Mouse (Mus musculus): Measurements from ENCODE around the gene Slc4a7. TPM values are rescaled to one million over a fixed set of nuclear protein-coding genes. Genes with fewer than 3 reads are reported as not detected.
"Not testable (repeated sequence)": the region's sequence is repeated elsewhere in the genome, so short reads cannot be mapped to it uniquely, and the experiment has no call there.

The Slc4a7 gene
- polyA plus RNA-seq, 1 experiment from 2014 or later = 6.3 TPM

DNA sequence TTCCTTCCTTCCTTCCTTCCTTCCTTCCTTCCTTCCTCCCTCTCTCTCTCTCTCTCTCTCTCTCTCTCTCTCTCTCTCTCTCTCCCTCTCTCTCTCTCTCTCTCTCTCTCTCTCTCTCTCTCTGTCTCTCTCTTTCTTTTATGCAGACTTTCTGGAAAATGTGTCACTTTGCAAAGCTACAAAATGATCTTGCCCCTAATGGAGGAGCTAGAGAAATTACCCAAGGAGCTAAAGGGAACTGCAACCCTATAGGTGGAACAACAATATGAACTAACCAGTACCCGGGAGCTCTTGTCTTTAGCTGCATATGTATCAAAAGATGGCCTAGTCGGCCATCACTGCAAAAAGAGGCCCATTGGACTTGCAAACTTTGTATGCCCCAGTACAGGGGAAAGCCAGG, 101.0 kb downstream of the Slc4a7 start, which contains the start of gene Nek10:
TSS of gene Nek10 (plus strand) at position 301 of the 400 bp plus-strand sequence.
- not testable (repeated sequence) for H3K4me2 ChIP-seq; H3K9ac ChIP-seq; H3K36me3 ChIP-seq; H3K27ac ChIP-seq; H3K9me3 ChIP-seq (replicated peaks); H3K27me3 ChIP-seq (replicated peaks); ATAC-seq; H3K4me1 ChIP-seq; H3K4me3 ChIP-seq
- 57% methylated on average over 2 of the region's 2 CpGs for WGBS (ENCODE audit: insufficient replicate concordance)

DNA sequence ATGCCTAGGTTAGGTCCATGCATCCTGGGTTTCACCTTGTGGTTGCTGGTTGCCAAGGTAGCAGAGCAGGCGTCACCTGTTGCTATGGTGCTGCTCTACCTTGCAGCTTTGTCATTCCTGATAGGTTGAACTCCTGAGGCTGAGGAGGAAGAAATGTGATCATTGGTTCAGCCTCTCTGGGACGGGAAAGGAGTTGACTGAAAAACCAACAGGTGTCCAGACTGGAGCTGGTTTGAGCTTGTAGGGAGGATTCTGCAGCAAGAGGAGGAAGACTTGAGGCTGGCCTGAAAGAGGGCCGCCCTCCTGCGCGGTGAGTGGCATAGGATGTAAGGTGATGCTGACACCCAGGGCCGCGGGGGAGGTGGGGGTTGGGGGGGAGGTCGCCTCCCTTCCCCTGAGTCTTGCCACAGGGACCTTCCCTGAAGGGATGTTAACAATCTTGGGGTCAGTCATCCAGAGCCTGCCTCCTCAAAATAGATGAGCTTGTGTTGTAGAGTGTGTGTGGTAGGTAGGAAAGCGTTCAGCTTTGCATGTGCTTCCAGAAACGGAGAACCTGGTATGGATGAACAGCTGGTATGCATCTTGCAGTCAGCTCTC, 101.9 kb downstream of the Slc4a7 start:
- no peak overlapping the region for H3K4me3 ChIP-seq
- H3K36me3 ChIP-seq = no peaks in the 10 kb centered on the region
- H3K4me2 ChIP-seq = no peak overlapping the region
- no peaks in the 10 kb centered on the region for H3K9me3 ChIP-seq (replicated peaks)
- H3K4me1 ChIP-seq = no peaks in the 10 kb centered on the region
- WGBS (ENCODE audit: insufficient replicate concordance) = 22% methylated on average over 10 of the region's 10 CpGs
- ATAC-seq = 0 out of 2 replicates have a peak, but pooled peaks have one; percentile 37
- no peaks in the 10 kb centered on the region for H3K27me3 ChIP-seq (replicated peaks)
- no peak overlapping the region for H3K27ac ChIP-seq
- H3K9ac ChIP-seq = no peak overlapping the region

DNA sequence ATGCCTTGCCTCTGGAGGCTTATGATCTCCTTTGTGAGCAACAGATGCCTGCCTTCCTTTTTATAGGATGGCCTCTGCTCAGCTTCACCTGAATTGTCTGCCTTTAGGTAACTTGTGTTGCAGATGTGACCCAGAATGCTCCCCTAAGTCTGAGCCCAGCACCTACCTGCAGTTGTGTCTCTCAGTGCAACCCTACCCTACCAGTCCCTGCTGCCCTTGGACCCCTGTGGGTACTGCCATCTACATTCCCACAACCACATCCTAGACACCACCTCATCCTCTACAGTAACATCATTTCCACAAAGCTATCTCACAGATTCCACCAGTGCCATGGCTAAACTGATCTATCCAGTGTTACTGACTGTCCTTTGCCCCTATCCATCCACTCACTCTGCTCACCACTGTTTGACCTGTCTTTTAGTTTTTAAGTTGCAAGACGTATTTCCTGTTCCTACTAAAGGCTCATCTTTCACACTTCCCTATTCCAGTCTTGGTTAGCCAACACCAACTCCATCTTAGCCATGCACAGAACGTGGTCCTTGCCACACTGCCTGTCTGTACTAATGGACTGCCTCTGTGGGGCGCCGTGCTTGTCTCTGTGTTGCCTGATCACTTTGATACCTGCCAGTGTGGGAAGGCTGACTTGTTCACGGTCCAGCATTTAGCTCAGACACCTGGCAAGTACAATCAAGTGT, 102.6 kb downstream of the Slc4a7 start:
- no peak overlapping the region for H3K27ac ChIP-seq
- no peak overlapping the region for H3K9ac ChIP-seq
- H3K27me3 ChIP-seq (replicated peaks) = no peaks in the 10 kb centered on the region
- H3K4me2 ChIP-seq = no peak overlapping the region
- no peaks in the 10 kb centered on the region for H3K4me1 ChIP-seq
- 45% methylated on average over 5 of the region's 5 CpGs for WGBS (ENCODE audit: insufficient replicate concordance)
- H3K9me3 ChIP-seq (replicated peaks) = no peaks in the 10 kb centered on the region
- no peaks in the 10 kb centered on the region for H3K36me3 ChIP-seq
- no peak overlapping the region for H3K4me3 ChIP-seq
- no peak for ATAC-seq

DNA sequence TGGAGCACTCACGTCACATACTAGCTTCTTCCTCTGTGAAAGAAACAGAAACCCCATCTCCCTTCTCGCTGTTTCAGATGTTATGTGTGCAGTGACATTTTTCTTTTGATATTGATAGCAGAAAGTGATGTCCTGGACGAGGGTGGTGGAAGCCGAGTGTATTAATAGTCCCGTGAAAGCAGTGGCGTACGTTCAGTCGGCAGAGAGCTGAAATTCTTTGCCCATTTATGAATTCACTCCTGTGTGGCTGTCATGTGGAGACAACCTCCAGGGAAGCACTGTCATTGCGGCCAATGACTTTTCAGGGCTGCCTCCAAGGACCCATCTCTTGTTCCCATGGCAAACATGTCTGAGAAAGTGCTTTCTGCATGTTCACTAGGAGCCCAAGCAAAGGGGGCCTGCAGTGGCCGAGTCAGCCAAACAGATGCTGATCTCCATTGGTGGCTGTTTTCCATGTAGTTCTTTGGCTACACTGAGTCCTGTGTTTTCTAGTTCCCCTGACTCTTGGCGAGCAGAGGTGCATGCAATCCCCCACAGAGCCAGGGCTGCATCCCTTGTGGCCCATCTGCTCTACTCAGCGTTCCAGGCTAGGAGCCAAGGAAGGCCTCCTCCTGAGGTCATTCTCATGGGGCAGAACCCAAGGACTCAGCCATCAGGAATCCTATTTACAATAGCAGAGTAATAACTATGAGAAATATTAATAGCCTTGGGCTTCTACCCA, 130.6 kb downstream of the Slc4a7 start:
- ATAC-seq = no peak
- no peak overlapping the region for H3K27ac ChIP-seq

DNA sequence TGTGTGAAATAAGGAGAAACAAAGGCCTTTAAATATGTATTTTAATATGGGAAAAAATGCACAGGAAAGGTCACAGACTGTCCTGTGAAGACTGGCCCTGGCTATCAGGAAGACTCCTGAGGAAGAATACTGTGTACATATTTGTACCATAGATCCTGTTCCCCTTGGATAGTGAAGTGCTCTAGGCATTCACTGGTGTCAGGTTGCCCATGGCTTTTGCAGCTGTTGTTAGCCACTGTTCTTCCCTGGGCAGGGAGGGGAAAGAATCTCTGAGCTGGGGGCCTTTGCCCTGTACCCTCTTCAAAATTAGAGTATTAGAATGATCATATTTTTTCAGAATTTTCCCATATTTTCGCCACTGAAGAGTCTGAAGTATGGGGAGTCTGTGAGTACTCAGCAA, 131.4 kb downstream of the Slc4a7 start:
- no peaks in the 10 kb centered on the region for H3K4me1 ChIP-seq
- no peak overlapping the region for H3K4me3 ChIP-seq
- no peaks in the 10 kb centered on the region for H3K36me3 ChIP-seq
- WGBS (ENCODE audit: insufficient replicate concordance) = 57% methylated on average over 1 of the region's 1 CpGs
- no peak overlapping the region for H3K4me2 ChIP-seq
- H3K9ac ChIP-seq = no peak overlapping the region
- no peak for ATAC-seq
- H3K9me3 ChIP-seq (replicated peaks) = no peaks in the 10 kb centered on the region
- no peaks in the 10 kb centered on the region for H3K27me3 ChIP-seq (replicated peaks)
- no peak overlapping the region for H3K27ac ChIP-seq

More for the DNA sequence above, 130.6 kb downstream of the Slc4a7 start:
- Histone ChIP-seq H3K36me3 (no peaks in the 10 kb centered on the region), H3K9ac (no peak overlapping the region), H3K4me2 (no peak overlapping the region), H3K4me1 (no peaks in the 10 kb centered on the region), H3K9me3 (replicated peaks) (no peaks in the 10 kb centered on the region), H3K27me3 (replicated peaks) (no peaks in the 10 kb centered on the region), H3K4me3 (no peak overlapping the region)
- 60% methylated on average over 12 of the region's 12 CpGs for WGBS (ENCODE audit: insufficient replicate concordance)

DNA sequence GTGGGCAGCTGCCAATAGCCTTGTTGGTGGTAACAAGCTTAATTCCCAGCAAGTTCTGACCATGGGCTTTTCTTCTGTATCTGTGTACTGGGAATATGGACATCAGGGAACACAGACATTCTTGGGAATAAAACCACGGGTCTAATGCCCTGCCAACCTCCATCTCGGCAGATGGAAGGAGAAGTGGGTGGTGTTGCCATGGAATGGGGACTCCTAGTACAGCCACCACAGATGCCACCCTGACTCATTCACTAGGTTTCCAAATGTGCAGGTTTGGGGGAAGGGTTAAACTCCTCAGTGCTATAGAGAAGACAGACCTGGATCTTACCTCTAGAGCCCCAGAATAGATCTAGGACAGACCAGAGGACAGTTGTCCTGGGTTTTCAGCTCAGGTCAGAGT, 132.2 kb downstream of the Slc4a7 start:
- H3K4me2 ChIP-seq = no peak overlapping the region
- H3K27ac ChIP-seq = no peak overlapping the region
- H3K9me3 ChIP-seq (replicated peaks) = no peaks in the 10 kb centered on the region
- no peaks in the 10 kb centered on the region for H3K36me3 ChIP-seq
- H3K9ac ChIP-seq = no peak overlapping the region
- H3K27me3 ChIP-seq (replicated peaks) = no peaks in the 10 kb centered on the region
- no peaks in the 10 kb centered on the region for H3K4me1 ChIP-seq
- 58% methylated on average over 2 of the region's 2 CpGs for whole genome bisulfite sequencing (ENCODE audit: insufficient replicate concordance)
- no peak for ATAC-seq
- H3K4me3 ChIP-seq = no peak overlapping the region

DNA sequence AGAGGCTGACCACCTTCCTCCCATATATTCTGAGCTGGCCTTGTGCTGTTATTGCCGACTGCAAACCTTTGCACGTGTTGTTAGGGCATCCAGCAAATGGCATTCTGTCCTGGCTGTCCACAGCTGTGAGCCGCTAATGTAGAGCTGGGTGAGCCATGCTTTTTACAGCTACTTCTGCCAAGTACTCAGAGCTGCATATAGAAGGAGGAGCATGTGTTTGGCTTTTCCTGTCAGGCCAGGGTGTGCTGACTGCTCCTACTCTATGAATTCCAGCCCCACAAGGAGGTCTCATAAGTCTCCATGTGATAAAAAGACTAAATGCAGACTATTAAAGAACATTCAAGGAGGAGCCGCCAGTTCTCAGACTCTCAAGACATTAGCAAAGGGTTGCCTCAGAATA, 135.5 kb downstream of the Slc4a7 start:
- no peak overlapping the region for H3K9ac ChIP-seq
- no peak for ATAC-seq
- H3K4me3 ChIP-seq = no peak overlapping the region
- no peak overlapping the region for H3K4me2 ChIP-seq
- WGBS (ENCODE audit: insufficient replicate concordance) = 68% methylated on average over 4 of the region's 4 CpGs
- no peaks in the 10 kb centered on the region for H3K36me3 ChIP-seq
- no peaks in the 10 kb centered on the region for H3K4me1 ChIP-seq
- no peak overlapping the region for H3K27ac ChIP-seq
- no peaks in the 10 kb centered on the region for H3K27me3 ChIP-seq (replicated peaks)
- no peaks in the 10 kb centered on the region for H3K9me3 ChIP-seq (replicated peaks)

DNA sequence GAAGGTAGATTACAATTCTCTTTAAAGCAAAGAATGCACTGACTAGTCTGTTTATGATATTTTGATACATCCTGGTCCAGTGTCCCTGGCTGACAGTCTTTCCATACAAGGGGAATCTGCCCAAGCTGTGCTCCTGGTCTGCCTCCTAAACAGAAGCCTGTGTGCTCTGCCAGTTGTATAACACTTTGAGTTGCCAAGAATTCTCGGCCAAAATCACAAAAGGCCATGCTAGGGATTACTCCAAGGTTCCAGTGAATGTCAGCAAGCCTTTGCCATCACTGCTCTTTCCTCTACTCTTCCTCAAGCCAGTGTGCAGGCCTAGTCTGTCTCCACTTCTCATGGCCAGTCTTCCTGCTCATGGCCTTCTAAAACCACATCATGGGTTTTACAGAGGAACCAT, 136.0 kb downstream of the Slc4a7 start:
- no peak overlapping the region for H3K4me3 ChIP-seq
- no peaks in the 10 kb centered on the region for H3K27me3 ChIP-seq (replicated peaks)
- no peaks in the 10 kb centered on the region for H3K36me3 ChIP-seq
- no peak overlapping the region for H3K9ac ChIP-seq
- no peaks in the 10 kb centered on the region for H3K9me3 ChIP-seq (replicated peaks)
- H3K27ac ChIP-seq = no peak overlapping the region
- 70% methylated on average over 1 of the region's 1 CpGs for WGBS (ENCODE audit: insufficient replicate concordance)
- ATAC-seq = no peak
- H3K4me1 ChIP-seq = no peaks in the 10 kb centered on the region
- H3K4me2 ChIP-seq = no peak overlapping the region

DNA sequence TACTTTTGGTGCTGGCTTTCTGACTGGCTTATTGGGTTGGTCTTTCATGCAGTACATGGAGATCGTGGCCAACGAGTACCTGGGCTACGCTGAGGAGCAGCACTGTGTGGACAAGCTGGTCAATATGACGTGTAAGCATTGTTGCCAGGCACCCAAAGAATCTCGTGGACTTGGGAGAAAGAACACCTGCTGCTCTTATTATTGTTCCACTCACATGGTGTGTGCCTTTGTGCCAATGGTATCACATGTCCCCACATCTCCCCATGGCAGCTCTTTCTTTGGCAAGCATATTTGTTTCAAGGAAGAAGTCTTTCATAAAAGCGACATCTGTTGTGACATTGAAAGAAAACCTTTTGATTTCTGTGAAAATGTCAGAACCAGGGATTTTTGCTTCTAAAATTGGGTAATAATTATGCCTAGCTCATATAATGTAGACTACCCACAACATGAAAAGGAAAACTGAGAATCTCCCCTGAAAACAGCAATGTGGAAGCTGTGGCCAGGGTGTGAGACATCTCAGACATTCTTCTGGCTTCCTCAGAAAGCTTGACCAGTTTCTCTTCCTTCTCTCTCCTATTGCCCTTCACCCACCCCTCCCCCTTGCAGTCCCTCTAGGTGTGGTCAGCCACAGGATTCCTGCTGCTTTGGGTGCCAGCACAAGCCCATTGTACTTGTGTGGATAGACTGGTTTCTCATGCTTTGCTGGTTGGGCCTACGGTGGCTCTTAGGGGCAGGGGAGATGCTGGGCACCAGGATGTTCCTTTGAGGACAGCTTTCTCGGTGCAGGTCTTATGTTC, 140.9 kb downstream of the Slc4a7 start:
- Histone ChIP-seq H3K4me2 (no peak overlapping the region), H3K27ac (no peak overlapping the region), H3K4me3 (no peak overlapping the region), H3K36me3 (no peaks in the 10 kb centered on the region), H3K9ac (no peak overlapping the region), H3K27me3 (replicated peaks) (no peaks in the 10 kb centered on the region), H3K4me1 (no peaks in the 10 kb centered on the region), H3K9me3 (replicated peaks) (no peaks in the 10 kb centered on the region)
- 64% methylated on average over 8 of the region's 8 CpGs for WGBS (ENCODE audit: insufficient replicate concordance)
- no peak for ATAC-seq

Data from liver, embryonic 12.5 days (tissue).